Mouse (Mus musculus): ENCODE data around the gene Defb21. TPM values are rescaled to one million over a fixed set of nuclear protein-coding genes. Genes with fewer than 3 reads are reported as not detected.

Gene Defb21
- polyA plus RNA-seq, 1 experiment from 2014 or later, result not detected

- TF ChIP-seq EP300 (IDR thresholded peaks at IDR 0.05; ENCODE audit: low read depth), result no peak
- TF ChIP-seq CTCF (IDR thresholded peaks at IDR 0.05; ENCODE audit: low read depth), result no peak
- Histone ChIP-seq H3K4me2 (ENCODE audit: low read depth, low read length) (no peak overlapping the region), H3K4me3 (ENCODE audit: low read depth, low read length) (no peak overlapping the region), H3K27me3 (ENCODE audit: insufficient read depth, low read length) (no peaks in the 10 kb centered on the region), H3K9me3 (ENCODE audit: low read length) (no peaks in the 10 kb centered on the region), H3K36me3 (replicated peaks; ENCODE audit: insufficient read depth, low read length) (no peaks in the 10 kb centered on the region), H3K4me1 (ENCODE audit: insufficient read depth) (no peaks in the 10 kb centered on the region), H3K27ac (ENCODE audit: low read depth) (0 out of 2 replicates have a peak overlapping the region, but pooled peaks have one; percentile 6), H3K9ac (replicated peaks) (no peak overlapping the region)
- DNase-seq (no peak), ATAC-seq (no peak)
- WGBS (ENCODE audit: insufficient replicate concordance), result 67% methylated on average over 5 of the region's 5 CpGs
These were observed 24.4 kb upstream of the Defb21 start for GRCm38 (mm10) chr2:152548124-152548523.

- WGBS (ENCODE audit: insufficient replicate concordance), result 13% methylated on average over 16 of the region's 16 CpGs
- no peaks in the 10 kb centered on the region for H3K9me3 ChIP-seq (ENCODE audit: low read length)
- H3K36me3 ChIP-seq (replicated peaks; ENCODE audit: insufficient read depth, low read length), result no peaks in the 10 kb centered on the region
- H3K27ac ChIP-seq (ENCODE audit: low read depth), result no peak overlapping the region
- no peak overlapping the region for H3K4me2 ChIP-seq (ENCODE audit: low read depth, low read length)
- H3K4me3 ChIP-seq (ENCODE audit: low read depth, low read length), result no peak overlapping the region
- DNase-seq (peak; percentile 55), ATAC-seq (no peak)
- TF ChIP-seq CTCF (IDR thresholded peaks at IDR 0.05; ENCODE audit: low read depth), result peak; percentile 69
- TF ChIP-seq EP300 (IDR thresholded peaks at IDR 0.05; ENCODE audit: low read depth), result no peak
- H3K27me3 ChIP-seq (ENCODE audit: insufficient read depth, low read length), result no peaks in the 10 kb centered on the region; the same call in 1 of the 2 replicates
- H3K9ac ChIP-seq (replicated peaks), result no peak overlapping the region
- no peaks in the 10 kb centered on the region for H3K4me1 ChIP-seq (ENCODE audit: insufficient read depth)
These were observed 18.6 kb upstream of the Defb21 start for GRCm38 (mm10) chr2:152553774-152554423.

GRCm38 (mm10) chr2:152556655-152557054 lies 15.9 kb upstream of the Defb21 start:
- Histone ChIP-seq H3K4me1 (ENCODE audit: insufficient read depth) (no peaks in the 10 kb centered on the region), H3K9ac (replicated peaks) (no peak overlapping the region), H3K9me3 (ENCODE audit: low read length) (no peaks in the 10 kb centered on the region), H3K4me3 (ENCODE audit: low read depth, low read length) (no peak overlapping the region), H3K36me3 (replicated peaks; ENCODE audit: insufficient read depth, low read length) (no peaks in the 10 kb centered on the region), H3K27me3 (ENCODE audit: insufficient read depth, low read length) (no peaks in the 10 kb centered on the region; the same call in 1 of the 2 replicates), H3K27ac (ENCODE audit: low read depth) (no peak overlapping the region), H3K4me2 (ENCODE audit: low read depth, low read length) (no peak overlapping the region)
- TF ChIP-seq CTCF (IDR thresholded peaks at IDR 0.05; ENCODE audit: low read depth) (no peak), EP300 (IDR thresholded peaks at IDR 0.05; ENCODE audit: low read depth) (no peak)
- no peak for ATAC-seq
- no peak for DNase-seq
- 66% methylated on average over 7 of the region's 7 CpGs for WGBS (ENCODE audit: insufficient replicate concordance)

GRCm38 (mm10) chr2:152569038-152569437 lies 3.5 kb upstream of the Defb21 start, which contains the start of gene Gm17416:
Gm17416 (plus strand) TSS chr2:152569338.
- H3K9ac ChIP-seq (replicated peaks), result no peak within 1 kb of the TSS
- no peak within 1 kb of the TSS for H3K27ac ChIP-seq (ENCODE audit: low read depth)
- WGBS (ENCODE audit: insufficient replicate concordance), result 82% methylated on average over 5 of the region's 5 CpGs
- H3K27me3 ChIP-seq (ENCODE audit: insufficient read depth, low read length), result no peaks in the 10 kb centered on the region; the same call in 1 of the 2 replicates
- ATAC-seq (no peak), DNase-seq (no peak)
- TF ChIP-seq CTCF (IDR thresholded peaks at IDR 0.05; ENCODE audit: low read depth) (no peak), EP300 (IDR thresholded peaks at IDR 0.05; ENCODE audit: low read depth) (no peak)
- no peak within 1 kb of the TSS for H3K4me3 ChIP-seq (ENCODE audit: low read depth, low read length)
- no peaks in the 10 kb centered on the region for H3K9me3 ChIP-seq (ENCODE audit: low read length)
- no peak within 1 kb of the TSS for H3K4me2 ChIP-seq (ENCODE audit: low read depth, low read length)
- no peaks in the 10 kb centered on the region for H3K4me1 ChIP-seq (ENCODE audit: insufficient read depth)
- no peaks in the 10 kb centered on the region for H3K36me3 ChIP-seq (replicated peaks; ENCODE audit: insufficient read depth, low read length)

GRCm38 (mm10) chr2:152569881-152570280 lies 2.7 kb upstream of the Defb21 start:
- H3K4me1 ChIP-seq (ENCODE audit: insufficient read depth), result no peaks in the 10 kb centered on the region
- no peak overlapping the region for H3K9ac ChIP-seq (replicated peaks)
- ATAC-seq, result no peak
- no peak overlapping the region for H3K4me3 ChIP-seq (ENCODE audit: low read depth, low read length)
- H3K27me3 ChIP-seq (ENCODE audit: insufficient read depth, low read length), result no peaks in the 10 kb centered on the region; the same call in 1 of the 2 replicates
- no peak overlapping the region for H3K4me2 ChIP-seq (ENCODE audit: low read depth, low read length)
- H3K9me3 ChIP-seq (ENCODE audit: low read length), result no peaks in the 10 kb centered on the region
- no peak for DNase-seq
- TF ChIP-seq CTCF (IDR thresholded peaks at IDR 0.05; ENCODE audit: low read depth) (no peak), EP300 (IDR thresholded peaks at IDR 0.05; ENCODE audit: low read depth) (no peak)
- H3K36me3 ChIP-seq (replicated peaks; ENCODE audit: insufficient read depth, low read length), result no peaks in the 10 kb centered on the region
- 67% methylated on average over 4 of the region's 4 CpGs for WGBS (ENCODE audit: insufficient replicate concordance)
- no peak overlapping the region for H3K27ac ChIP-seq (ENCODE audit: low read depth)

GRCm38 (mm10) chr2:152570313-152570712 lies 2.2 kb upstream of the Defb21 start:
- Histone ChIP-seq H3K4me1 (ENCODE audit: insufficient read depth) (no peaks in the 10 kb centered on the region), H3K4me3 (ENCODE audit: low read depth, low read length) (no peak overlapping the region), H3K9me3 (ENCODE audit: low read length) (no peaks in the 10 kb centered on the region), H3K9ac (replicated peaks) (no peak overlapping the region), H3K27me3 (ENCODE audit: insufficient read depth, low read length) (no peaks in the 10 kb centered on the region; the same call in 1 of the 2 replicates), H3K4me2 (ENCODE audit: low read depth, low read length) (no peak overlapping the region), H3K36me3 (replicated peaks; ENCODE audit: insufficient read depth, low read length) (no peaks in the 10 kb centered on the region), H3K27ac (ENCODE audit: low read depth) (no peak overlapping the region)
- no peak for TF ChIP-seq EP300 (IDR thresholded peaks at IDR 0.05; ENCODE audit: low read depth)
- no peak for TF ChIP-seq CTCF (IDR thresholded peaks at IDR 0.05; ENCODE audit: low read depth)
- DNase-seq, result no peak
- 46% methylated on average over 6 of the region's 6 CpGs for WGBS (ENCODE audit: insufficient replicate concordance)
- ATAC-seq, result no peak

Data from liver, postnatal 0 days (tissue).